Mouse (Mus musculus): ENCODE measurements around the gene Ccdc40.

The Ccdc40 gene

DNA sequence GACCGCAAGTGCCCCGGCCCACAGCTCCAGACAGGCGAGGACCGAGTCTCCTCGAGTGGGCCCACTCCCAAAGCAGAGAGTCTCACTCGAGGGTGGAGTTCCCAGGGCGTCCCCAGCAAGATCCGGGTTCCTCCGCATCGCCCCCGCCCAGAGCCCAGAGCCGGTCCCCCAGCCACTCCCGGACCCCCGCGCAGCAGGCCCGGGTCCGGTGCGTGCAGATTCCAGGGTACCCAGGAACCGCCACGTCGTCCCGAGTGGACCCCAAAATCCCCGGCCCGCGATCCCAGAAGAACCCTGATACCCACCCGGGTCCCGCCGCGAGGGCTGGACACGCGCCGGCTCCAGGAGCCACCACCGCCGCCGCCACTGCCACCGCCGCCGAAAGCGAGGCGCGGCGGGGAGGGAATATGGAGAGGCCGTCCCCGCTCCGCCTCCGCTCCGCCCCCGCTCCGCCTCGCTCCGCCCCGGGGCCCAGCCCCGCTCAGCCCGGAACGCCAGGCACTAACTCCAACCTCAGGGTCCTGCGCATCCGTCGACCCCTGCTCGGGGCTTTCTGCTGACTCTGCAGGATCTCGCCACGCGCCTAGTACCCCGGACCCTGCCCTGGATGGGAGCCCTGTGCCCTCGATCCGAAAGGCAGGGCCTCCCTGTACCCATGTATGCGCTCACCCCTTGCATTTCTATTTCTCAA is at the start of gene Ccdc40, which contains the start of gene Tbc1d16:
Ccdc40 (plus strand) TSS at position 482 of the 691 bp plus-strand sequence.
Tbc1d16 (minus strand) TSS at position 409 of the 691 bp plus-strand sequence.
- peak; percentile 86 for DNase-seq (ENCODE audit: low read depth, low spot score)

GRCm38 (mm10) chr11:119180824-119181582 is 47.4 kb upstream of the Ccdc40 start:
- DNase-seq (ENCODE audit: low read depth, low spot score), result no peak

- no peak for DNase-seq (ENCODE audit: low read depth, low spot score)
Observed at GRCm38 (mm10) chr11:119181861-119182395, 46.4 kb upstream of the Ccdc40 start.

DNA sequence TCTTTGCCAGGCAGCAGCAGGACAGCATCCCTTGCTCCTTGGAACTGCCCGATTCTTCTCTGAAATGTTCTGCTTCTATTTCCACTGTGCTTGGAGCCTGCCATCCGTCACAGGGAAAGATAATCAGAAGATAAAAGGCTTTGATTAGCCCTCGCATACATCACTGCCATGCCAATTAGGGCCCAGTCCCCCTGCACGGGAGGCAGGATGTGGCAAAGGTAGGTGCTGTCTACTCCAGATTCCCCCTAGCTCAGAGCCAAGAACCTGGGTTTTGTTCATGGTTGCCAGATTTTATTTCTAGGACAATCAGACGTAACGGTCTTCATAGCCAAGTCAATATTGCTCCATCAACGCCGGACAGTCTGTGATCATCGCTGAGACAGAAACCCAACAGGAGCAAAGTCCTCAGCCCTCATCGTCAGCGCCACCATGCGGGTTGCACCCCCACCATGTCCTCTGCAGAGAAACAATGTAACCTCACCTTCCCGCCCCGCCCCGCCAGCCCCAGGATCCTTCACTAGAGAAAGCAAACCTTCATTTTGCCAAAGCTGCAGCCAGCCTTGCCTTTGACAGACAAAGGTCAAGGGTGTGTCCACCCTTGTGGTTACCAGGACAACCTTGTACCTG is 44.6 kb upstream of the Ccdc40 start:
- DNase-seq (ENCODE audit: low read depth, low spot score), result no peak

GRCm38 (mm10) chr11:119186381-119186780 is 42.0 kb upstream of the Ccdc40 start:
- DNase-seq (ENCODE audit: low read depth, low spot score), result no peak

GRCm38 (mm10) chr11:119186989-119187799 is 41.2 kb upstream of the Ccdc40 start:
- DNase-seq (ENCODE audit: low read depth, low spot score), result peak; percentile 86

DNA sequence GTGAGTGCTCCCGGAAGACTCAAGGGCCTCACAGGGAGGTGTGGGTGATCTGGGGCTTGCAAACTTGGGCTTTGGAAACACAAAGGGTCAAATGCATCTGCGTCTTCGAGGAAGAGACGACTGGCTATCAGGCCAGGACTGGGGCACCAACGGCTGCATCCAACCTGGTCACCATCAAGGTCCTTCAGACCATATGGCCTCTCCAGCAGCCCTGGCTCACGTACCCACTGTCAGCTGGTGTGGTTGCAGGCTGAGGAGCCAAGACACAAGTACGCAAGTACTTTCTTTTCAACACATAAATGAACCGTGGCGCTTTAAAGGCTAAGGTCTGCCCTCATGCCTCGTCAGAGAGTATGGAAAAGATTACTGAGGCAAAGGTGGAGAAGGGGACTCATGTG is 40.6 kb upstream of the Ccdc40 start:
- no peak for DNase-seq (ENCODE audit: low read depth, low spot score)

DNA sequence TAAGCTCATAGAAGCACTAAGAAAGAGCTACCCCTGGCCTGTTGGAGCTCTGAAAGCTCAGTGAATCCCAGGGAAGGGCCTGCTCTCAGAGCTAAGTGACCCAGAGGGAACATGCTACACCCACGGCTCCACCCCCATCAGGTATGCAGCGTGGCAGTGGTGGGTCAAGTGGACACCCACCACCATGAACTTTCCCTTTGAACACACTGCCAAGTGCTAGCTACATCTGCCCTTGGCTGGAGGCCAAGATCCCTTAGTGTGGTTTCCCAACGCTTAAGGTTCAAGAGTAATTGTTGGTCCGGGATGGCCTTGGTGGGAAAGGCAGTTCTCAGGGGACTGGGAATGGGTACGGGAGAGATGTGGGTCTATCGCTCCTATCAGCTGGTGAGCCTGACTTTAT is 40.0 kb upstream of the Ccdc40 start:
- no peak for DNase-seq (ENCODE audit: low read depth, low spot score)

DNA sequence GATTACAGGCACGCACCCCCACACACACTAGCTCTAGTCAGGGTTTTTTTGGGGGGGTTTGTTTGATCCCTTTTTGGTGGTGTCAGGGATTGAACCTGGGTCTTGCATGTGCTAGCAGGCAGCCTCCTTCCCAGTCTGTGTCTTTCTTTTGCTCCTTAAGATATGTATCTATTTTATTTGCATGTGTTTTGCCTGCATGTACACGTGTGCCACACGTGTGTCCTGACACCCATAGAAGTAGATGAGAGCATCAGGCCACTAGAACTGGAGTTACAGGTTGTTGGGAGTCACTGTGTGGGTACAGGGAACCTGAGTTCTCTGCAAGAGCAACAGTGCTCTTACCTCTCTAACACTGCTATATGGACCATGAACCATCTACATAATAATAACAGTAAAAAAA is 39.1 kb upstream of the Ccdc40 start:
- no peak for DNase-seq (ENCODE audit: low read depth, low spot score)

DNA sequence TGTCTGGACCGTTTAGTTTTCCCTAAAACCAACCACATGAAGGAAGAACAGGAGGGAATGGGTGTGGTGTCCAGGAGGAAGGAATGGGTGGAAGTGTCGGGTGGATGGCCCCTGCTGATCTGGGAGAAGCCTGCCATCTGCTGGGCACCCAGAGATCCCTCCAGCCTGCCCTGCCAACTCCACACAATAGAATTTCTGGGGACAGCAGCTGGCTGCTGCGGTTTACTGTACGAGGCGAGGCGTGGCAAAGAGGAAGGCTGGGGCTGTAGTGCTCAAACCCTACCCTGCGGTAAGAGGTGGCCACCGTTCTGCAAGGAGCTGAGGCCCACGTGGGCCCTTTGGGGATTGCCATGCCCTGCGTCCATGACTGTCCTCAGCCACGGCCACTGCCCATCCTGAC is 37.9 kb upstream of the Ccdc40 start:
- peak; percentile 77 for DNase-seq (ENCODE audit: low read depth, low spot score)

DNA sequence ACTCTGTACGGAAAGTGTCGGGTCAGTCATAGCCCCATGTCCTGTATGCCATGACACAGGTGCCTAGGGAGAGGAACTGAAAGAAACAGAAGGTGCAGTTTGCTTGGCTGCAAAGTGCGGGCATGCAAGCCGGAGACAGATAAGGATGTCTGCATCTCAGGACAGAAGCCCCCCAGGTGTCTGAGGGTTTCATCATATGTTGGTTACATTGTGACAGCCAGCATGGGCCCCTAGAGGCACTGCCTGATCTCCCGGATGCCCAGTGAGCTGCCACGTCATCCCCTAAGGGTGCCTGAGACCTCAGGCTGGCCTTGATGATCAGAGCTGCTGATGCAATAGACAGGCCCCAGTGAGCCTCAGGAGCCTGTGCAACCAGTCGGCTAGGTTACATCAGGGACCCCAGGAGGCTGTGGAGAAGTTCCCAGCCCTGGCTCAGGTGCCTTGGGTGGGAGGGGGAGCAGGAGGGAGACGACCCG is 36.7 kb upstream of the Ccdc40 start:
- no peak for DNase-seq (ENCODE audit: low read depth, low spot score)

- no peak for DNase-seq (ENCODE audit: low read depth, low spot score)
Observed at GRCm38 (mm10) chr11:119192176-119192575, 36.2 kb upstream of the Ccdc40 start.

GRCm38 (mm10) chr11:119192605-119193004 is 35.8 kb upstream of the Ccdc40 start:
- no peak for DNase-seq (ENCODE audit: low read depth, low spot score)

GRCm38 (mm10) chr11:119197618-119198563 is 30.5 kb upstream of the Ccdc40 start:
- no peak for DNase-seq (ENCODE audit: low read depth, low spot score)

DNA sequence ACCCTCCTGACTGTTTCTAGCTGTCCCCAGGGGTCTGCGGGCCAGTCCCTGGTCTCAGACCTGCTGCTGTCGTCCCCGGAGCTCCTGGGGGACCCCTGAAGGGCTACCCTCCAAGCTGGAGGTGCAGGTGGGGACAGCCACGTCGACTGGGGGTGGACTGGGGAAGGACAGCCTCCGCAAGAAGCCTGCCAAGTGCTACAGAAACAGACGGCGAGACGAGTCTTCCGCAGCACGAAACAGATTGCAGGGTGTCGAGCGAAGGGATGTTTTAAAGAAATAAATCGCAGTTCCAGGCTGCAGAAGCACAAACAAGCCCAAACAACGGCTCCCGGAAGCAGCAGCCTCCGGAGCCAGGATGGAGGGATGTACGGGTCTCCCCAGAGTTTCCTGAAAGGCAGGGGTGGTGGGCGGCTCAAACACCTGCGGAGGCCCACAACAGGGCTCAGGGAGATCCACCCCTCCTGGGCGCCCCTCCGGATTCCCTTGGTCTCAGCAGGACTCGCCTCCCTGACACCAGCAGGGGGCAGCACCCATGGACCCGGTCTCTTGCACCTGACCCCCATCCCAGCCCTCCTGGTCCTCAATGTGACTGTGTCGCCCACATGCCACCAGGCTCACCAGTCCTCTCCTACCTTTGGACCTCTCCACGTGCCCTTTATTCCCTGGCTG is 29.7 kb upstream of the Ccdc40 start:
- DNase-seq (ENCODE audit: low read depth, low spot score), result no peak

DNA sequence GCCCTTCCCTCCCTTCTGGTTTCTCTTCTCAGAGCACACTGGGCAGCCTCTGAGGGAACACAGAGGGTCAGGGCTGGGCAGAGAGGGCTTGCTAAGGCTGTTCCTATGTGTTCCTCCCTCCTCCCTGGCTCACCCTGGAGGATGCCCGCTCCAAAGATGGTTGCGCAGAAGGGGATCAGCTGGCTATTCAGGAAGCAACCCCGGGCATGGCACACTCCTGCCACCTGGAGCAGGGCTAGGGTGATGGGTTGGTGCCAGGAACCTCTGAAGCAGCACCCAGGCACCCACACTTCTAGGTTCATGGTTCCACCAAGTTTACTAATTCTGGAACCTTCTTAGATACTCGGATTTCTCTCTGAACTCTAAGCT is 29.2 kb upstream of the Ccdc40 start:
- DNase-seq (ENCODE audit: low read depth, low spot score), result no peak

DNA sequence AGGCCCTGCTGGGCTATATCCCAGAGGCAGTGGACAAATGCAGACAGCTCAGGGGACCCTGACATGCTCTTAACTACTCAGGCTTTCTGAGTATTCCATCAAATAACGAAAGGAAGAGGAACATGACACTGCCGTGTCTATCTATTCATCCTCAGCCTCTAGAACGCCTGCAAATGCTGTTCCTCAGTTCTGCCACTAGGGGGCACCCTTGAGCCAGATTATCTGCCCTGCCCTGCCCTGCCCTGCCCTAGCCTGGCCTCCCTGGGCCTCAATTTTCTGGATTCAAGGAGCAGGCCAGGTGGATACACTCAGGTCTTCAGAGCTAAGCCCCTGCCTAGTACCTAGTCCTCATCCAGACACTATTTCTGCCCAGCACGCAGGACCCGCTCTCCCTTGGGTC is 24.9 kb upstream of the Ccdc40 start:
- DNase-seq (ENCODE audit: low read depth, low spot score), result peak; percentile 46

GRCm38 (mm10) chr11:119205738-119206137 is 22.6 kb upstream of the Ccdc40 start:
- DNase-seq (ENCODE audit: low read depth, low spot score), result no peak

- peak; percentile 76 for DNase-seq (ENCODE audit: low read depth, low spot score)
Observed at GRCm38 (mm10) chr11:119206562-119206961, 21.8 kb upstream of the Ccdc40 start.

DNA sequence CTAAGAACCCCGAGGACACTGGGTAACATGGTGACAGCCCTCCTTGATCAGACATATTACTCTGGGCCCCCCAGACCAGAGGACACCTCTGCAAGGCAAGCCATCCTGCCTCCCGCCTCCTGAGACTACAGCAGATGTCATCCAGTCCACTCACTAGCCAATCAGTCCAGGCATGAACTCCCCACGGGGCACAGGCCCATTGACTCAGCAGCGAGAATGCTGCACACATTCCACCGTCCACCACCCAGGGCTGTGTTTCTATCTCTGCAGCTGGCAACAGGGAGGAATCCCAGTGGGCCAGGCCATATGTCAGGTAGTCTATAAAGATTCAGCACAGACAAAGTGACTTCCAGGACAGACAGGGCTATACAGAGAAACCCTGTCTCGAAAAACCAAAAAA is 20.4 kb upstream of the Ccdc40 start:
- DNase-seq (ENCODE audit: low read depth, low spot score), result no peak
